Mouse (Mus musculus): Measurements from ENCODE around the gene Smarca4. TPM values are rescaled to one million over a fixed set of nuclear protein-coding genes. Genes with fewer than 3 reads are reported as not detected.

The Smarca4 gene
- 169 and 171 TPM in 2 replicates for polyA plus RNA-seq (2016; fragmentation: Nextera tagmentation; extraction: Ambion mirVana)

- under 1% methylated on average over 45 of the region's 45 CpGs for WGBS
- peak; percentile 100 for DNase-seq (ENCODE audit: low spot score)
- Histone ChIP-seq H3K27ac (peak within 1 kb of the TSS; percentile 99), H3K4me1 (peaks cover 9% of the 10 kb centered on the region), H3K4me3 (peak within 1 kb of the TSS; percentile 76), H3K36me3 (peaks cover 33% of the 10 kb centered on the region), H3K9me3 (replicated peaks) (no peaks in the 10 kb centered on the region), H3K27me3 (ENCODE audit: low read depth, poor library complexity, severe bottlenecking) (no peaks in the 10 kb centered on the region)
Measured at GRCm38 (mm10) chr9:21615617-21616231, at the start of gene Smarca4. Gene Smarca4 (plus strand): TSS chr9:21616169.

- Histone ChIP-seq H3K36me3 (peaks cover 60% of the 10 kb centered on the region), H3K4me1 (peaks cover 3% of the 10 kb centered on the region; the same call in 1 of the 2 replicates), H3K9me3 (replicated peaks) (no peaks in the 10 kb centered on the region), H3K27me3 (ENCODE audit: low read depth, poor library complexity, severe bottlenecking) (no peaks in the 10 kb centered on the region), H3K27ac (no peak overlapping the region), H3K4me3 (no peak overlapping the region)
- 81% methylated on average over 1 of the region's 1 CpGs for WGBS
- DNase-seq (ENCODE audit: low spot score), result no peak
Measured at GRCm38 (mm10) chr9:21566538-21566937, 49.4 kb upstream of the Smarca4 start.

GRCm38 (mm10) chr9:21567051-21567450 lies 48.9 kb upstream of the Smarca4 start:
- WGBS, result 94% methylated on average over 2 of the region's 2 CpGs
- Histone ChIP-seq H3K27ac (no peak overlapping the region), H3K4me3 (no peak overlapping the region), H3K27me3 (ENCODE audit: low read depth, poor library complexity, severe bottlenecking) (no peaks in the 10 kb centered on the region), H3K36me3 (peaks cover 61% of the 10 kb centered on the region), H3K9me3 (replicated peaks) (no peaks in the 10 kb centered on the region), H3K4me1 (peaks cover 3% of the 10 kb centered on the region; the same call in 1 of the 2 replicates)
- DNase-seq (ENCODE audit: low spot score), result no peak

GRCm38 (mm10) chr9:21568657-21569255 lies 47.2 kb upstream of the Smarca4 start:
- H3K36me3 ChIP-seq, result peaks cover 67% of the 10 kb centered on the region

GRCm38 (mm10) chr9:21574012-21574801 lies 41.8 kb upstream of the Smarca4 start:
- H3K36me3 ChIP-seq, result peaks cover 98% of the 10 kb centered on the region
- DNase-seq (ENCODE audit: low spot score), result no peak
- H3K27me3 ChIP-seq (ENCODE audit: low read depth, poor library complexity, severe bottlenecking), result no peaks in the 10 kb centered on the region
- 95% methylated on average over 8 of the region's 8 CpGs for WGBS
- no peak overlapping the region for H3K4me3 ChIP-seq
- no peak overlapping the region for H3K27ac ChIP-seq
- H3K4me1 ChIP-seq, result no peaks in the 10 kb centered on the region
- no peaks in the 10 kb centered on the region for H3K9me3 ChIP-seq (replicated peaks)

More at GRCm38 (mm10) chr9:21568657-21569255, 47.2 kb upstream of the Smarca4 start:
- no peaks in the 10 kb centered on the region for H3K27me3 ChIP-seq (ENCODE audit: low read depth, poor library complexity, severe bottlenecking)
- no peak overlapping the region for H3K27ac ChIP-seq
- no peak overlapping the region for H3K4me3 ChIP-seq
- no peak for DNase-seq (ENCODE audit: low spot score)
- no peaks in the 10 kb centered on the region for H3K9me3 ChIP-seq (replicated peaks)
- WGBS, result 91% methylated on average over 8 of the region's 8 CpGs
- peaks cover 3% of the 10 kb centered on the region; the same call in 1 of the 2 replicates for H3K4me1 ChIP-seq

GRCm38 (mm10) chr9:21575253-21575652 lies 40.7 kb upstream of the Smarca4 start:
- no peaks in the 10 kb centered on the region for H3K4me1 ChIP-seq
- no peak for DNase-seq (ENCODE audit: low spot score)
- no peak overlapping the region for H3K4me3 ChIP-seq
- H3K9me3 ChIP-seq (replicated peaks), result no peaks in the 10 kb centered on the region
- 95% methylated on average over 10 of the region's 10 CpGs for WGBS
- no peak overlapping the region for H3K27ac ChIP-seq
- no peaks in the 10 kb centered on the region for H3K27me3 ChIP-seq (ENCODE audit: low read depth, poor library complexity, severe bottlenecking)
- peaks cover 98% of the 10 kb centered on the region for H3K36me3 ChIP-seq

GRCm38 (mm10) chr9:21576286-21576685 lies 39.7 kb upstream of the Smarca4 start:
- H3K36me3 ChIP-seq, result peaks cover 98% of the 10 kb centered on the region
- 100% methylated on average over 1 of the region's 1 CpGs for WGBS

GRCm38 (mm10) chr9:21578226-21578625 lies 37.7 kb upstream of the Smarca4 start:
- Histone ChIP-seq H3K9me3 (replicated peaks) (no peaks in the 10 kb centered on the region), H3K27me3 (ENCODE audit: low read depth, poor library complexity, severe bottlenecking) (no peaks in the 10 kb centered on the region), H3K4me3 (no peak overlapping the region), H3K27ac (no peak overlapping the region), H3K4me1 (no peaks in the 10 kb centered on the region), H3K36me3 (peaks cover 98% of the 10 kb centered on the region)
- WGBS, result 81% methylated on average over 3 of the region's 3 CpGs
- DNase-seq (ENCODE audit: low spot score), result no peak

More at GRCm38 (mm10) chr9:21576286-21576685, 39.7 kb upstream of the Smarca4 start:
- Histone ChIP-seq H3K9me3 (replicated peaks) (no peaks in the 10 kb centered on the region), H3K4me3 (no peak overlapping the region), H3K27me3 (ENCODE audit: low read depth, poor library complexity, severe bottlenecking) (no peaks in the 10 kb centered on the region), H3K27ac (no peak overlapping the region), H3K4me1 (no peaks in the 10 kb centered on the region)
- no peak for DNase-seq (ENCODE audit: low spot score)

- Histone ChIP-seq H3K4me1 (no peaks in the 10 kb centered on the region), H3K9me3 (replicated peaks) (no peaks in the 10 kb centered on the region), H3K36me3 (peaks cover 100% of the 10 kb centered on the region), H3K4me3 (no peak overlapping the region), H3K27ac (no peak overlapping the region), H3K27me3 (ENCODE audit: low read depth, poor library complexity, severe bottlenecking) (no peaks in the 10 kb centered on the region)
- 86% methylated on average over 1 of the region's 1 CpGs for WGBS
- DNase-seq (ENCODE audit: low spot score), result no peak
Measured at GRCm38 (mm10) chr9:21585401-21585800, 30.6 kb upstream of the Smarca4 start.

GRCm38 (mm10) chr9:21587678-21588349 lies 28.2 kb upstream of the Smarca4 start:
- Histone ChIP-seq H3K4me1 (peaks cover 11% of the 10 kb centered on the region; the same call in 1 of the 2 replicates), H3K4me3 (no peak overlapping the region), H3K27ac (no peak overlapping the region), H3K9me3 (replicated peaks) (no peaks in the 10 kb centered on the region), H3K36me3 (peaks cover 87% of the 10 kb centered on the region), H3K27me3 (ENCODE audit: low read depth, poor library complexity, severe bottlenecking) (no peaks in the 10 kb centered on the region)
- 93% methylated on average over 23 of the region's 23 CpGs for WGBS
- DNase-seq (ENCODE audit: low spot score), result no peak

GRCm38 (mm10) chr9:21588350-21588749 lies 27.6 kb upstream of the Smarca4 start:
- H3K27me3 ChIP-seq (ENCODE audit: low read depth, poor library complexity, severe bottlenecking), result no peaks in the 10 kb centered on the region
- H3K36me3 ChIP-seq, result peaks cover 81% of the 10 kb centered on the region
- H3K9me3 ChIP-seq (replicated peaks), result no peaks in the 10 kb centered on the region
- WGBS, result 92% methylated on average over 8 of the region's 8 CpGs
- DNase-seq (ENCODE audit: low spot score), result no peak
- H3K4me3 ChIP-seq, result no peak overlapping the region
- no peak overlapping the region for H3K27ac ChIP-seq
- H3K4me1 ChIP-seq, result peaks cover 15% of the 10 kb centered on the region

- H3K27me3 ChIP-seq (ENCODE audit: low read depth, poor library complexity, severe bottlenecking), result no peaks in the 10 kb centered on the region
- H3K9me3 ChIP-seq (replicated peaks), result no peaks in the 10 kb centered on the region
- peaks cover 26% of the 10 kb centered on the region for H3K4me1 ChIP-seq
- DNase-seq (ENCODE audit: low spot score), result no peak
- H3K4me3 ChIP-seq, result no peak overlapping the region
- H3K36me3 ChIP-seq, result peaks cover 75% of the 10 kb centered on the region
- H3K27ac ChIP-seq, result no peak overlapping the region
- WGBS, result 97% methylated on average over 5 of the region's 5 CpGs
Measured at GRCm38 (mm10) chr9:21589538-21589937, 26.4 kb upstream of the Smarca4 start.

Data from limb, embryonic 10.5 days (tissue).